Comparison of ENCODE assay signal across 24 mouse cellular contexts in genomic region chr14:122258297-122258696, GRCm38 (mm10).
A peak's percentile ranks its signal among the peaks of the same experiment; 100 is the strongest.
DNase-seq lines count a peak whose midpoint lies in the region; ATAC-seq and TF ChIP-seq lines count a peak whose summit lies in the region.
"Had no signal": no experiment of that assay in that cellular context is flagged by ENCODE, and none has a peak within 500 bp of the region (broad histone marks: within the 10 kb centered on the region; RNA-seq: fewer than 3 reads in every experiment).

No protein-coding gene starts in this region.

- H3K9me3 ChIP-seq in forebrain, embryonic 12.5 days: no peaks in the 10 kb centered on the region
- no peaks in the 10 kb centered on the region for H3K9me3 ChIP-seq in forebrain, postnatal 0 days (ENCODE audit: low read length)
- H3K9me3 ChIP-seq: embryonic facial prominence, embryonic 12.5 days; embryonic facial prominence, embryonic 15.5 days; forebrain, embryonic 13.5 days; heart, embryonic 10.5 days; heart, embryonic 13.5 days; hindbrain, embryonic 12.5 days; hindbrain, embryonic 15.5 days had no signal

- no peaks in the 10 kb centered on the region for H3K36me3 ChIP-seq in forebrain, embryonic 12.5 days (replicated peaks)
- H3K36me3 ChIP-seq in forebrain, postnatal 0 days (ENCODE audit: insufficient read depth): no peaks in the 10 kb centered on the region
- H3K36me3 ChIP-seq: embryonic facial prominence, embryonic 12.5 days; embryonic facial prominence, embryonic 15.5 days; heart, embryonic 10.5 days; heart, embryonic 13.5 days; hindbrain, embryonic 12.5 days; hindbrain, embryonic 15.5 days had no signal

- no peak for TF ChIP-seq CTCF in forebrain, postnatal 0 days (IDR thresholded peaks at IDR 0.05; ENCODE audit: low read depth)

- peaks cover 32% of the 10 kb centered on the region for H3K4me1 ChIP-seq in forebrain, embryonic 12.5 days
- peaks cover 5% of the 10 kb centered on the region; the same call in 1 of the 2 replicates for H3K4me1 ChIP-seq in forebrain, postnatal 0 days (ENCODE audit: insufficient read depth)
- H3K4me1 ChIP-seq: embryonic facial prominence, embryonic 12.5 days; embryonic facial prominence, embryonic 15.5 days had no signal

- no peak overlapping the region for H3K9ac ChIP-seq in forebrain, embryonic 12.5 days
- H3K9ac ChIP-seq in forebrain, postnatal 0 days: no peak overlapping the region
- H3K9ac ChIP-seq: embryonic facial prominence, embryonic 12.5 days; embryonic facial prominence, embryonic 15.5 days; forebrain, embryonic 13.5 days; heart, embryonic 13.5 days; hindbrain, embryonic 12.5 days; hindbrain, embryonic 15.5 days had no signal

- peaks cover 54% of the 10 kb centered on the region for H3K27me3 ChIP-seq in forebrain, embryonic 12.5 days
- H3K27me3 ChIP-seq in forebrain, postnatal 0 days (ENCODE audit: insufficient read depth, low read length): peaks cover 18% of the 10 kb centered on the region
- H3K27me3 ChIP-seq: Patski had no signal

- intact Hi-C loops in heart, postnatal 36 days (cut with DNase I): no loop called here

- H3K27ac ChIP-seq in forebrain, embryonic 12.5 days: 0 out of 2 replicates have a peak overlapping the region, but pooled peaks have one; percentile 13
- H3K27ac ChIP-seq in forebrain, postnatal 0 days (ENCODE audit: low read depth, low read length): no peak overlapping the region
- H3K27ac ChIP-seq: embryonic facial prominence, embryonic 12.5 days; embryonic facial prominence, embryonic 15.5 days; forebrain, embryonic 13.5 days; heart, embryonic 10.5 days; heart, embryonic 13.5 days; hindbrain, embryonic 12.5 days; hindbrain, embryonic 15.5 days had no signal

- H3K4me2 ChIP-seq in forebrain, embryonic 12.5 days: no peak overlapping the region
- H3K4me2 ChIP-seq in forebrain, postnatal 0 days (ENCODE audit: low read depth): no peak overlapping the region
- H3K4me2 ChIP-seq: embryonic facial prominence, embryonic 12.5 days; embryonic facial prominence, embryonic 15.5 days; forebrain, embryonic 13.5 days; heart, embryonic 13.5 days; hindbrain, embryonic 12.5 days; hindbrain, embryonic 15.5 days had no signal

- no peak for ATAC-seq in forebrain, embryonic 12.5 days (ENCODE audit: low FRiP score)
- ATAC-seq in forebrain, postnatal 0 days: no peak
- ATAC-seq: forebrain, embryonic 13.5 days; intestine, postnatal 0 days; Patski had no signal

- H3K4me3 ChIP-seq in forebrain, embryonic 12.5 days (replicated peaks): no peak overlapping the region
- H3K4me3 ChIP-seq in forebrain, postnatal 0 days (ENCODE audit: low read depth, low read length): no peak overlapping the region
- H3K4me3 ChIP-seq: embryonic facial prominence, embryonic 12.5 days; embryonic facial prominence, embryonic 15.5 days; forebrain, embryonic 13.5 days; heart, embryonic 10.5 days; heart, embryonic 13.5 days; hindbrain, embryonic 12.5 days; hindbrain, embryonic 15.5 days had no signal

- 12% methylated on average over 5 of the region's 5 CpGs for WGBS in forebrain, embryonic 12.5 days
- WGBS in forebrain, postnatal 0 days: 18% methylated on average over 5 of the region's 5 CpGs

- DNase-seq in forebrain, postnatal 0 days: no peak
- DNase-seq in retina, postnatal 1 day: peak; percentile 46
- no peak for DNase-seq in retina, embryonic 14.5 days (ENCODE audit: low spot score)
- DNase-seq in R1 (ENCODE audit: low read depth, low spot score): peak; percentile 64
- DNase-seq in heart, postnatal 36 days: no peak
- DNase-seq: adrenal gland, adult 2 months; adrenal gland, postnatal 14 days; cerebellum, adult 11 months; cerebellum, adult 2 months; cerebellum, adult 9-11 months; cerebellum, postnatal 25 days; gastrocnemius, postnatal 25 days; heart, adult 18-20 months; heart, postnatal 14 days had no signal

Comparison
In these comparisons a context has a peak if more than half of its experiments do, and no peak if none do; other contexts are left out.
1. DNase-seq: peak in retina, postnatal 1 day (single experiment) and R1 (single experiment); none in forebrain, postnatal 0 days (single experiment), retina, embryonic 14.5 days (single experiment) and heart, postnatal 36 days (0 of 2).